Mouse (Mus musculus): ENCODE data around the gene Bcl2l11. TPM values are rescaled to one million over a fixed set of nuclear protein-coding genes. Genes with fewer than 3 reads are reported as not detected.

Gene Bcl2l11
- polyA plus RNA-seq, 1 experiment from 2014 or later = 6.0 TPM

- H3K4me1 ChIP-seq (ENCODE audit: control insufficient read depth, low read depth, low read length) = peaks cover 47% of the 10 kb centered on the region
- no peak overlapping the region for H3K9ac ChIP-seq (ENCODE audit: low read depth, low read length)
- no peaks in the 10 kb centered on the region for H3K27me3 ChIP-seq (ENCODE audit: control insufficient read depth, insufficient read depth, low read depth, low read length)
- peak; percentile 82 for ATAC-seq (ENCODE audit: low read depth)
- no peak overlapping the region for H3K27ac ChIP-seq (ENCODE audit: low read length)
- no peak overlapping the region for H3K4me3 ChIP-seq (ENCODE audit: low read depth, low read length)
- 26% methylated on average over 12 of the region's 12 CpGs for WGBS (ENCODE audit: insufficient replicate concordance)
- no peaks in the 10 kb centered on the region for H3K9me3 ChIP-seq (replicated peaks; ENCODE audit: control insufficient read depth, low read length)
- peak overlapping the region; percentile 28 for H3K4me2 ChIP-seq (ENCODE audit: low read depth, low read length)
- no peaks in the 10 kb centered on the region for H3K36me3 ChIP-seq (ENCODE audit: control insufficient read depth, insufficient read depth)
These were observed 30.9 kb downstream of the Bcl2l11 start for GRCm38 (mm10) chr2:128156557-128157412.

- Histone ChIP-seq H3K36me3 (ENCODE audit: control insufficient read depth, insufficient read depth) (no peaks in the 10 kb centered on the region), H3K9ac (ENCODE audit: low read depth, low read length) (no peak overlapping the region), H3K9me3 (replicated peaks; ENCODE audit: control insufficient read depth, low read length) (no peaks in the 10 kb centered on the region), H3K4me2 (ENCODE audit: low read depth, low read length) (no peak overlapping the region), H3K27ac (ENCODE audit: low read length) (no peak overlapping the region), H3K4me1 (ENCODE audit: control insufficient read depth, low read depth, low read length) (peaks cover 31% of the 10 kb centered on the region), H3K27me3 (ENCODE audit: control insufficient read depth, insufficient read depth, low read depth, low read length) (no peaks in the 10 kb centered on the region), H3K4me3 (ENCODE audit: low read depth, low read length) (no peak overlapping the region)
- whole genome bisulfite sequencing (ENCODE audit: insufficient replicate concordance) = 67% methylated on average over 17 of the region's 17 CpGs
- ATAC-seq (ENCODE audit: low read depth) = no peak
These were observed 33.0 kb downstream of the Bcl2l11 start for GRCm38 (mm10) chr2:128158734-128159410.

GRCm38 (mm10) chr2:128159619-128160125 is 33.8 kb downstream of the Bcl2l11 start:
- 58% methylated on average over 7 of the region's 7 CpGs for WGBS (ENCODE audit: insufficient replicate concordance)
- no peaks in the 10 kb centered on the region for H3K9me3 ChIP-seq (replicated peaks; ENCODE audit: control insufficient read depth, low read length)
- no peak overlapping the region for H3K9ac ChIP-seq (ENCODE audit: low read depth, low read length)
- no peak for ATAC-seq (ENCODE audit: low read depth)
- no peaks in the 10 kb centered on the region for H3K27me3 ChIP-seq (ENCODE audit: control insufficient read depth, insufficient read depth, low read depth, low read length)
- peaks cover 30% of the 10 kb centered on the region for H3K4me1 ChIP-seq (ENCODE audit: control insufficient read depth, low read depth, low read length)
- H3K4me2 ChIP-seq (ENCODE audit: low read depth, low read length) = no peak overlapping the region
- no peaks in the 10 kb centered on the region for H3K36me3 ChIP-seq (ENCODE audit: control insufficient read depth, insufficient read depth)
- no peak overlapping the region for H3K4me3 ChIP-seq (ENCODE audit: low read depth, low read length)
- no peak overlapping the region for H3K27ac ChIP-seq (ENCODE audit: low read length)

GRCm38 (mm10) chr2:128163177-128163576 is 37.3 kb downstream of the Bcl2l11 start:
- H3K4me3 ChIP-seq (ENCODE audit: low read depth, low read length) = no peak overlapping the region
- H3K4me1 ChIP-seq (ENCODE audit: control insufficient read depth, low read depth, low read length) = peaks cover 10% of the 10 kb centered on the region
- no peak for ATAC-seq (ENCODE audit: low read depth)
- H3K27me3 ChIP-seq (ENCODE audit: control insufficient read depth, insufficient read depth, low read depth, low read length) = no peaks in the 10 kb centered on the region
- no peak overlapping the region for H3K27ac ChIP-seq (ENCODE audit: low read length)
- no peaks in the 10 kb centered on the region for H3K9me3 ChIP-seq (replicated peaks; ENCODE audit: control insufficient read depth, low read length)
- H3K9ac ChIP-seq (ENCODE audit: low read depth, low read length) = no peak overlapping the region
- no peak overlapping the region for H3K4me2 ChIP-seq (ENCODE audit: low read depth, low read length)
- H3K36me3 ChIP-seq (ENCODE audit: control insufficient read depth, insufficient read depth) = no peaks in the 10 kb centered on the region
- 77% methylated on average over 8 of the region's 8 CpGs for WGBS (ENCODE audit: insufficient replicate concordance)

GRCm38 (mm10) chr2:128166623-128167423 is 41.0 kb downstream of the Bcl2l11 start:
- H3K9me3 ChIP-seq (replicated peaks; ENCODE audit: control insufficient read depth, low read length) = no peaks in the 10 kb centered on the region
- peak overlapping the region; percentile 51; the same call in 1 of the 2 replicates for H3K27ac ChIP-seq (ENCODE audit: low read length)
- no peak overlapping the region for H3K4me3 ChIP-seq (ENCODE audit: low read depth, low read length)
- peak; percentile 76 for ATAC-seq (ENCODE audit: low read depth)
- H3K4me2 ChIP-seq (ENCODE audit: low read depth, low read length) = peak overlapping the region; percentile 10; the same call in 1 of the 2 replicates
- H3K36me3 ChIP-seq (ENCODE audit: control insufficient read depth, insufficient read depth) = no peaks in the 10 kb centered on the region
- H3K27me3 ChIP-seq (ENCODE audit: control insufficient read depth, insufficient read depth, low read depth, low read length) = no peaks in the 10 kb centered on the region
- WGBS (ENCODE audit: insufficient replicate concordance) = 43% methylated on average over 13 of the region's 13 CpGs
- H3K4me1 ChIP-seq (ENCODE audit: control insufficient read depth, low read depth, low read length) = peaks cover 10% of the 10 kb centered on the region
- no peak overlapping the region for H3K9ac ChIP-seq (ENCODE audit: low read depth, low read length)

GRCm38 (mm10) chr2:128167930-128168329 is 42.1 kb downstream of the Bcl2l11 start:
- WGBS (ENCODE audit: insufficient replicate concordance) = 71% methylated on average over 12 of the region's 12 CpGs
- no peak overlapping the region for H3K27ac ChIP-seq (ENCODE audit: low read length)
- H3K9ac ChIP-seq (ENCODE audit: low read depth, low read length) = no peak overlapping the region
- no peaks in the 10 kb centered on the region for H3K36me3 ChIP-seq (ENCODE audit: control insufficient read depth, insufficient read depth)
- H3K4me2 ChIP-seq (ENCODE audit: low read depth, low read length) = no peak overlapping the region
- no peaks in the 10 kb centered on the region for H3K27me3 ChIP-seq (ENCODE audit: control insufficient read depth, insufficient read depth, low read depth, low read length)
- no peak overlapping the region for H3K4me3 ChIP-seq (ENCODE audit: low read depth, low read length)
- H3K4me1 ChIP-seq (ENCODE audit: control insufficient read depth, low read depth, low read length) = peaks cover 12% of the 10 kb centered on the region
- H3K9me3 ChIP-seq (replicated peaks; ENCODE audit: control insufficient read depth, low read length) = no peaks in the 10 kb centered on the region
- no peak for ATAC-seq (ENCODE audit: low read depth)

DNA sequence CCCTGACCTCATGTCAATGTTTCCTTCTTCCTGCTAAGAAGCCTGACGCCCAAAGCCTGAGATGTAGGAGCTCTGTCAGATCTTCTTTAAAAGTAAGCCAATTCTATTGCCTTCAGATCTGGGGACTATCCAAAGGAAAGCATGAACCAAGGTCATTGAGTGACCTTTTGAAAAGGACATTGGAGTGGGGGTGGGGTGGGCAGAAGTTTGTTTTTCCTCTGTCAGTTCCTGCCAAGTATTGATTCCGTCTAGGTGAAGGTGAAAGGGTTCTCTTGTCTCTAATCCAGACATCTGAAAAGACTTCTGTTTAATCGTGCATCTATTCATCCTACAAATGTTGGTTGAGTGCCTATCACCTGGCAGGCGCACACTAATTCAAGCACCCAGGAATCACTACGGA is 43.6 kb downstream of the Bcl2l11 start:
- peaks cover 19% of the 10 kb centered on the region for H3K4me1 ChIP-seq (ENCODE audit: control insufficient read depth, low read depth, low read length)
- no peak overlapping the region for H3K9ac ChIP-seq (ENCODE audit: low read depth, low read length)
- no peak overlapping the region for H3K4me3 ChIP-seq (ENCODE audit: low read depth, low read length)
- no peaks in the 10 kb centered on the region for H3K9me3 ChIP-seq (replicated peaks; ENCODE audit: control insufficient read depth, low read length)
- no peaks in the 10 kb centered on the region for H3K27me3 ChIP-seq (ENCODE audit: control insufficient read depth, insufficient read depth, low read depth, low read length)
- no peak overlapping the region for H3K27ac ChIP-seq (ENCODE audit: low read length)
- no peaks in the 10 kb centered on the region for H3K36me3 ChIP-seq (ENCODE audit: control insufficient read depth, insufficient read depth)
- H3K4me2 ChIP-seq (ENCODE audit: low read depth, low read length) = no peak overlapping the region
- no peak for ATAC-seq (ENCODE audit: low read depth)
- 66% methylated on average over 5 of the region's 5 CpGs for WGBS (ENCODE audit: insufficient replicate concordance)

DNA sequence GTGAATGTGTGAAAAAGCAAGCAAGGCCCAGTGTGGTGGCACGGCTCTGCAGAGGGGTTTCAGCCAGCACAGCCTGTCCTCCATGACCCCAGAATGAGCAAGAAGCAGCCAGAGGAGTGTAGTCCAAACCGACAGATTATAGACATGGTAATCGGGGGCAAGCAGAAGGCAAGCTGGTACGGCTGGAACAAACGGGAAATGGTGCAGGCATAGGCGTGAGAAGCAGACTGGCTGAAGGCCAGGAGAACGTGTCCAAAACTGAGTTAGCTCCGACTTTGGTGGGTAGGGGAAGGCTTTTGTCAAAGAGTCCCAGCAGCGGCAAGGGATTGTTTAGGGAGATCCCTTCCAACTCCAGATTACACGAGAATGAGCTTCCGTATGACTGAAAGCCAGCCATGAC is 44.1 kb downstream of the Bcl2l11 start:
- 56% methylated on average over 11 of the region's 11 CpGs for WGBS (ENCODE audit: insufficient replicate concordance)
- Histone ChIP-seq H3K9ac (ENCODE audit: low read depth, low read length) (no peak overlapping the region), H3K27ac (ENCODE audit: low read length) (no peak overlapping the region)

More for the DNA sequence above, 44.1 kb downstream of the Bcl2l11 start:
- Histone ChIP-seq H3K4me1 (ENCODE audit: control insufficient read depth, low read depth, low read length) (peaks cover 19% of the 10 kb centered on the region), H3K9me3 (replicated peaks; ENCODE audit: control insufficient read depth, low read length) (no peaks in the 10 kb centered on the region), H3K36me3 (ENCODE audit: control insufficient read depth, insufficient read depth) (no peaks in the 10 kb centered on the region), H3K4me3 (ENCODE audit: low read depth, low read length) (no peak overlapping the region), H3K4me2 (ENCODE audit: low read depth, low read length) (no peak overlapping the region), H3K27me3 (ENCODE audit: control insufficient read depth, insufficient read depth, low read depth, low read length) (no peaks in the 10 kb centered on the region)
- ATAC-seq (ENCODE audit: low read depth) = no peak

Data from liver, embryonic 16.5 days (tissue).